Mouse (Mus musculus): ENCODE measurements around the gene Nubpl.

- no peak for TF ChIP-seq CTCF (IDR thresholded peaks at IDR 0.05; ENCODE audit: borderline replicate concordance, control insufficient read depth, extremely low read depth, insufficient read depth, low read length, poor library complexity)
- TF ChIP-seq POLR2A (IDR thresholded peaks at IDR 0.05; ENCODE audit: control insufficient read depth, extremely low read depth, insufficient read depth, low read length, poor library complexity): no peak
Observed at GRCm38 (mm10) chr12:52120276-52120675, 22.7 kb downstream of the Nubpl start.

Data from thymus, adult 2 months (tissue).